Mouse (Mus musculus) erythroblast, embryonic 14.5 days (primary cell): ENCODE data around the gene Dnm3. TPM values are rescaled to one million over a fixed set of nuclear protein-coding genes. Genes with fewer than 3 reads are reported as not detected.

ENCODE experiments used
- H3K27me3 ChIP-seq: 2 replicates; pipeline ENCODE4 v1.6.1; 2012; ENCODE audit warnings: inconsistent platforms; ENCODE audit not compliant: control insufficient read depth
- H3K36me3 ChIP-seq: 2 replicates; pipeline ENCODE4 v1.6.1; 2012; ENCODE audit warnings: mild to moderate bottlenecking, inconsistent platforms; ENCODE audit not compliant: control insufficient read depth
- H3K4me1 ChIP-seq: 2 replicates; pipeline ENCODE4 v1.6.1; 2012; ENCODE audit warnings: inconsistent platforms; ENCODE audit not compliant: control insufficient read depth
- H3K4me3 ChIP-seq: replicated peaks from 2 replicates; pipeline ENCODE3; 2012; ENCODE audit warnings: moderate library complexity, mild to moderate bottlenecking, inconsistent platforms
- H3K9me3 ChIP-seq: 2 replicates; pipeline ENCODE4 v1.6.1; 2012; ENCODE audit warnings: low read length, inconsistent platforms, mixed read lengths; ENCODE audit not compliant: control insufficient read depth
- GATA1 ChIP-seq: IDR thresholded peaks from 2 replicates; pipeline ENCODE4 v1.6.1; 2012; ENCODE audit warnings: low read length, inconsistent platforms, mixed read lengths
- TAL1 ChIP-seq: IDR thresholded peaks from 3 replicates; pipeline ENCODE4 v1.6.1; 2012; ENCODE audit warnings: low read length, inconsistent platforms, mixed read lengths
- polyA plus RNA-seq: library from polyadenylated mRNA; stranded (reverse); fragments of >175 nt; gene quantifications from 2 replicates; pipeline ENCODE4 v1.2.3, GENCODE M21; 2012

Dnm3 gene
- polyA plus RNA-seq, 1 experiment, result 0.01 TPM

DNA sequence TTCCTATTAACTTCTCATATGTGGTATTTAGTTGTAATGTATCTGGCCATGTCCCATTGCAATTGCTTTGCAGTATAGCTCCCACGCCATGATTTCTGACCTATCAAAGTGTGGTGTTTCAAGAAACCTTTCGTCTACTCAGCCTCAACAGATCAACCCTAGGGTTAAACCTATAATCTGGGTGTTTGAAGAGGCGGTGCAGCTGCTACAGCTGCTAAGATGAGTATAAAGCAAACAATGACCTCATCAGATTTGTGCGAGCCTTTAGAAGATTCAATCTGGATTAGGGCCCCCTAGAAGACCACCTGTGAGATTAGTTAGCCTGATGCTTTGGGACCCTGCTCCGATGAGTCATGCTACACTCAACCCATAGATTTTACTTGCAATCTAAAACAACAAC is 321.0 kb downstream of the Dnm3 start:
- H3K9me3 ChIP-seq, result no peaks in the 10 kb centered on the region
- H3K27me3 ChIP-seq, result no peaks in the 10 kb centered on the region
- H3K4me1 ChIP-seq, result peaks cover 4% of the 10 kb centered on the region; the same call in 1 of the 2 replicates
- no peak for TF ChIP-seq TAL1
- no peak for TF ChIP-seq GATA1
- no peak overlapping the region for H3K4me3 ChIP-seq
- H3K36me3 ChIP-seq, result no peaks in the 10 kb centered on the region

DNA sequence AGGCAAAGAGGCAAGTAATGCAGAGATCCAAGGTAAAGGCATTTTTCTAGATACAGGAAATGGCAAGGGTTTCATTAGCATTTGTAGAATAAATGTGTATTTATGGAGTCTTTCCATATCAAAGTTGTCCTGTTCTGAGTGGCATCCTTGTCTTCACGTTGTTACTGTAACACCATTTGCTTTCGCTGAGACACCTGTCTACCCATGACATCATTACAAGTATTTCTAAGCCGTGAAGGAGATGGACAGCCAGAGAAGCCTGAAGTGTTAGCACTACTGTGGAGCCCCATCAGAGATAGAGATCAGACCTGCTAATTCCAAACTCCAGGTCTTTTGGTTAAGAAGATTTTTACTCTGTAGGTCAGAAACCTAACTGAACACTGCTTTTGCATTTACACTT is 322.3 kb downstream of the Dnm3 start:
- no peaks in the 10 kb centered on the region for H3K27me3 ChIP-seq
- H3K4me1 ChIP-seq, result peaks cover 4% of the 10 kb centered on the region; the same call in 1 of the 2 replicates
- H3K36me3 ChIP-seq, result no peaks in the 10 kb centered on the region
- TF ChIP-seq TAL1 (no peak), GATA1 (no peak)
- H3K9me3 ChIP-seq, result no peaks in the 10 kb centered on the region
- H3K4me3 ChIP-seq, result no peak overlapping the region

DNA sequence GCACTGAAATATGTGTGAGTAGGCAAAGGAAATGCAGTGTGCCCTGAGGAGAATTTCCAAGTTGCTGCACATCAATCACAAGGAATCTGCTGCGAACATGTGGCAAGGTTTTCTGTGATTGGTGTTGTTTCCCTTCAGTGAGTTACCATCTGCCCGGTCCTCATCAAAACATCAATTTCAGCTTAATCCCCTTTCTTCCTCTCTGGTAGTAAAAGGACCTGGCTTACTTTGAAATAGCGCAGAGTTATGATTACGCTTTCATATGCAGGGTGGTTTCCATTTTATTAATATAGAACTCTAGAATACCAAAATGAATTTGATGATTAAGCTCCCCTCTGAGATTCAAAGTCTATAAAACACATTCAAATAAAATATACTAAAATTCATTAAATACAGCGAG is 324.7 kb downstream of the Dnm3 start:
- no peaks in the 10 kb centered on the region for H3K9me3 ChIP-seq
- no peaks in the 10 kb centered on the region for H3K27me3 ChIP-seq
- no peaks in the 10 kb centered on the region for H3K36me3 ChIP-seq

GRCm38 (mm10) chr1:162149730-162150129 is 328.1 kb downstream of the Dnm3 start:
- H3K27me3 ChIP-seq, result no peaks in the 10 kb centered on the region
- no peak for TF ChIP-seq GATA1
- no peak for TF ChIP-seq TAL1

More for the DNA sequence above, 324.7 kb downstream of the Dnm3 start:
- no peak overlapping the region for H3K4me3 ChIP-seq
- TF ChIP-seq TAL1 (no peak), GATA1 (no peak)
- peaks cover 4% of the 10 kb centered on the region; the same call in 1 of the 2 replicates for H3K4me1 ChIP-seq

GRCm38 (mm10) chr1:162147554-162147953 is 330.3 kb downstream of the Dnm3 start:
- Histone ChIP-seq H3K4me3 (no peak overlapping the region), H3K4me1 (no peaks in the 10 kb centered on the region), H3K9me3 (no peaks in the 10 kb centered on the region), H3K36me3 (no peaks in the 10 kb centered on the region), H3K27me3 (no peaks in the 10 kb centered on the region)
- no peak for TF ChIP-seq TAL1
- no peak for TF ChIP-seq GATA1

More at GRCm38 (mm10) chr1:162149730-162150129, 328.1 kb downstream of the Dnm3 start:
- Histone ChIP-seq H3K4me1 (no peaks in the 10 kb centered on the region), H3K36me3 (no peaks in the 10 kb centered on the region), H3K9me3 (no peaks in the 10 kb centered on the region), H3K4me3 (no peak overlapping the region)

DNA sequence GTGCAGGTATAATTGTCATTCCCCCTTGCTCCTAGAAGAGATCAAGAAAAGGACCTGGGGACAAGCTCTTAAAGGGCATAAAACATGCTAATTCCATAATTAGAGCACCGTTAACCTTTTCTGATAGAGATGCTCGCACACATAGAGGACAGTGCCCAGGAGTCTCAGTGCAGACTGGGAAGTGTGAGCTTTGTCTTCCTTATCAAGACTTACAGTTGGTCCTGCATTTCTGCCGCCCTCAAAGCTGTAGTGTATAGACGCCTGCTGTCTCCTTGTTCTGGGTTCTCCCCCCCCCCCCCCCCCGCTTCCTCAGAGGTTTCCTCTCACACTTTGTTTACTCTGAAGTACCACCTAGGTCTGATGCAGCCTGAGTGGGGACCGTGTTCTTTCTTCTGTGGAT is 332.1 kb downstream of the Dnm3 start:
- H3K4me3 ChIP-seq, result no peak overlapping the region
- no peaks in the 10 kb centered on the region for H3K36me3 ChIP-seq
- H3K27me3 ChIP-seq, result no peaks in the 10 kb centered on the region
- TF ChIP-seq TAL1 (no peak), GATA1 (no peak)
- H3K4me1 ChIP-seq, result no peaks in the 10 kb centered on the region
- H3K9me3 ChIP-seq, result no peaks in the 10 kb centered on the region; the same call in 1 of the 2 replicates

DNA sequence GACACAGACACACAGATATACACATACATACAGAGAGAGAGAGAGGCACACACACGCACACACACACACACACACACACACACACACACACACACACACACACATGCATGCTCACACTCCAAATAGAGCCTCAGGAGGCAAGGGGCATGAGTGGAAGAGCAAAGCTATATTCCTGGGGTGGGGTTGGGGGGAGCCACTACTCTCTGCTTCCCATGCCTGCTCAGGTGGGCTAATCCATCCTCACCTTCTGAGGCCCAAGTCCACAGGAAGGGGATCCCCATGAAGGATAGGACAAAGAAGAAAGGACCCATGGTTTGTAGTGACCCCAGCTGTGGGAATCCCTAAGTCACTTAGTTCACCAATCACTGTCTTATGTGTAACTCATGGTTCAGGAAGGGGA is 332.8 kb downstream of the Dnm3 start:
- Histone ChIP-seq H3K4me1 (no peaks in the 10 kb centered on the region), H3K36me3 (no peaks in the 10 kb centered on the region), H3K9me3 (no peaks in the 10 kb centered on the region; the same call in 1 of the 2 replicates), H3K4me3 (no peak overlapping the region), H3K27me3 (no peaks in the 10 kb centered on the region)
- TF ChIP-seq GATA1 (no peak), TAL1 (no peak)

DNA sequence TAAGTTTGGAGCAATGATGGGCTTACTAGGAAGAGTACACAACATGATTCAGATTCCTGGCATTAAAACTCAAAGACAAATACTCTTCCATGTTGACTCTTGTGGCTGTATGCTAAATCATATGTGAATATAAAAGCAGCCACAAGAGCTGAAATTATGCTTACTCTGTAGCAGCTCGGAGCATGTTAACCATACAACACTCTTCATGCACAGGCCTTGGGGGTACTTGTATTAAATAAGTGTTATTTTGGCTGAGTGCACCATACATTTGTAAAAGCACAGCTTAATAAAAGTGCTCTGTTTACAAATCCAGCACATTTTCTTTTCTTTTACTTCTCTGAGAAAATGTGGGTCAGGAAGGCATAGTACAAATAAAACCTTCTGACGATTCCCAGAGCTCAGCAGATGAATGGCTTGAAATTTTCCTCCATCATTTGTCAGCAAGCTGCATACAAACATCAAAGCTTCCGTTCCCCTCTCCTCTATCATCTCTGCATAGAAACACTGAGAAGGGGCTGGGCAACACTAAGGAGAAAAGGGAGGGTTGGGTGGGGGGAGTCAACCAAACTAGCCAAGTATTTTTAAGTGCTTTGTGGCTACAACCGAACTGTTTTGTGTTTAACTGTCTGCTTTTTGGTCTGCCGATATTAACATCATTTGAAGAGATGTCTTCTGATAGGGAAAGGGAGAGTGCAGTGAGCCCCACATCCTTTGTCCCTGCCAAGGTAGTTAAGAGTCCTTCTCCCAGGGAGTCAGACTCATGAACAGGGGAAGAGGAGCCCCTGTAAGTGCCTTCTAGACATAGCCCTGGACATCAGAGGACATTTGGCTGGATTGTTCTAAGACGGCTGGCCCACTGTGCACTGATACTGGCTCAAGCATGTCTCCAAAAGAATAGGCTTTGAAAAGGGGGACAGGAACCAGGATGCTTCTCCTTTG is 333.6 kb downstream of the Dnm3 start:
- Histone ChIP-seq H3K36me3 (no peaks in the 10 kb centered on the region), H3K4me1 (no peaks in the 10 kb centered on the region), H3K4me3 (no peak overlapping the region), H3K9me3 (no peaks in the 10 kb centered on the region; the same call in 1 of the 2 replicates), H3K27me3 (no peaks in the 10 kb centered on the region)
- no peak for TF ChIP-seq TAL1
- TF ChIP-seq GATA1, result no peak

DNA sequence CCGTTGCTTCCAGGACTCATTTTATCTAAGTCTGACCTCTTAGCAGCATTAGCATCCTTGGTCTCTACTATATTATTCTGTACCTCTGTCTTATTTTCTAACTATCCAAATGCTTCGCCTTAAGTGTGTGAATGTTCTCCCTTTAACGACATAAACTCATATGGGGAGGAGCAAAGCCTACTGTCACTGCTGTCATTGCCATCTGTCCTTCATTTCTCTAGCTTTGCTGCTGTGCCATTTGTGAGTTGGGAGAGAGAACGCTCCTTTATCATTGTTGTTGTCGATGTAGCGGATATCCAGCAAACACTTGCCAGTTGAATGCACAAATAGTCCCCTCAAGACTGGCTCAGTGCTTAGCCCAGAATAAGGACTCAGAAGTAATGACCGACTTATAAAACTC is 335.5 kb downstream of the Dnm3 start:
- H3K27me3 ChIP-seq, result no peaks in the 10 kb centered on the region
- no peaks in the 10 kb centered on the region for H3K36me3 ChIP-seq
- TF ChIP-seq TAL1 (no peak), GATA1 (no peak)
- no peaks in the 10 kb centered on the region; the same call in 1 of the 2 replicates for H3K9me3 ChIP-seq
- no peaks in the 10 kb centered on the region for H3K4me1 ChIP-seq
- H3K4me3 ChIP-seq, result no peak overlapping the region
